Mouse (Mus musculus) lung, adult 2 months (tissue): Measurements from ENCODE around the gene Med18. TPM values are rescaled to one million over a fixed set of nuclear protein-coding genes. Genes with fewer than 3 reads are reported as not detected.
A peak's percentile ranks its signal among the peaks of the same experiment; 100 is the strongest.

Experiments used
- DNase-seq: peaks from one replicate; pipeline ENCODE4 v3.0.0; 2022
- H3K4me1 ChIP-seq: fragments of 200-500 bp; 2 replicates; pipeline ENCODE4 v1.6.1; 2011; ENCODE audit warnings: low read length; ENCODE audit not compliant: control insufficient read depth, insufficient read depth
- H3K4me3 ChIP-seq: fragments of 200-500 bp; replicated peaks from 2 replicates; pipeline ENCODE3; 2011; ENCODE audit warnings: low read depth, mild to moderate bottlenecking, control low read depth, low read length; ENCODE audit errors: extremely low read depth
- CTCF ChIP-seq: fragments of 200-500 bp; IDR thresholded peaks from 2 replicates; pipeline ENCODE4 v1.5.1; 2011; ENCODE audit warnings: mild to moderate bottlenecking, low read length, control low read depth; ENCODE audit not compliant: insufficient read depth
- POLR2A ChIP-seq: fragments of 200-500 bp; IDR thresholded peaks from 2 replicates; pipeline ENCODE4 v1.6.1; 2011; ENCODE audit warnings: low read depth, mild to moderate bottlenecking, control low read depth, low read length, borderline replicate concordance; ENCODE audit errors: extremely low read depth
- WGBS: fragments of 180-500 bp; shearing (Covaris S2); methylation state at CpG from one replicate; pipeline ENCODE4 v1.1.7; 2018; 5-methylcytosine and 5-hydroxymethylcytosine counted together
- polyA plus RNA-seq: library from polyadenylated mRNA; depleted of rRNA; stranded (reverse); fragments of >200 nt; gene quantifications from 2 replicates; pipeline ENCODE4 v1.2.3, GENCODE M21; 2012; rRNA removed

The Med18 gene
- 2.9 and 4.3 TPM in 2 replicates for polyA plus RNA-seq

- DNase-seq, result peak; percentile 92
- WGBS, result under 1% methylated on average over 44 of the region's 44 CpGs
- H3K4me3 ChIP-seq, result peak within 1 kb of the TSS; percentile 90
- no peaks in the 10 kb centered on the region; the same call in 1 of the 2 replicates for H3K4me1 ChIP-seq
- TF ChIP-seq CTCF, result no peak
- TF ChIP-seq POLR2A, result peak; percentile 45; the same call in 1 of the 2 replicates
These were observed at the start of gene Med18 for GRCm38 (mm10) chr4:132463430-132464254. Gene Med18 (minus strand): TSS chr4:132463921.

- DNase-seq, result no peak
- Histone ChIP-seq H3K4me3 (no peak overlapping the region), H3K4me1 (peaks cover 9% of the 10 kb centered on the region)
- WGBS, result 80% methylated on average over 3 of the region's 3 CpGs
- no peak for TF ChIP-seq CTCF
- TF ChIP-seq POLR2A, result no peak
These were observed 48.4 kb upstream of the Med18 start for GRCm38 (mm10) chr4:132512080-132512479.

- DNase-seq, result peak; percentile 97
- H3K4me1 ChIP-seq, result peaks cover 9% of the 10 kb centered on the region
- WGBS, result under 1% methylated on average over 32 of the region's 32 CpGs
- TF ChIP-seq CTCF (no peak), POLR2A (peak; percentile 97)
- H3K4me3 ChIP-seq, result peak within 1 kb of the TSS; percentile 68
These were observed 46.7 kb upstream of the Med18 start, which contains the start of gene Sesn2 for GRCm38 (mm10) chr4:132510352-132510798. Gene Sesn2 (minus strand): TSS chr4:132510501.

- DNase-seq, result peak; percentile 75
- WGBS, result under 1% methylated on average over 51 of the region's 52 CpGs
- peak overlapping the region; percentile 68 for H3K4me3 ChIP-seq
- no peak for TF ChIP-seq CTCF
- 0 out of 2 replicates have a peak, but pooled peaks have one; percentile 6 for TF ChIP-seq POLR2A
- H3K4me1 ChIP-seq, result peaks cover 11% of the 10 kb centered on the region
These were observed 46.0 kb upstream of the Med18 start for GRCm38 (mm10) chr4:132509621-132510296.

GRCm38 (mm10) chr4:132507210-132507609 lies 43.5 kb upstream of the Med18 start:
- DNase-seq, result peak; percentile 44
- WGBS, result 72% methylated on average over 2 of the region's 2 CpGs
- no peak overlapping the region for H3K4me3 ChIP-seq
- H3K4me1 ChIP-seq, result peaks cover 4% of the 10 kb centered on the region
- no peak for TF ChIP-seq POLR2A
- no peak for TF ChIP-seq CTCF

GRCm38 (mm10) chr4:132506250-132506649 lies 42.5 kb upstream of the Med18 start:
- DNase-seq, result no peak
- 83% methylated on average over 6 of the region's 6 CpGs for WGBS

GRCm38 (mm10) chr4:132505800-132506199 lies 42.1 kb upstream of the Med18 start:
- DNase-seq, result no peak
- Histone ChIP-seq H3K4me1 (peaks cover 4% of the 10 kb centered on the region), H3K4me3 (no peak overlapping the region)
- TF ChIP-seq CTCF (no peak), POLR2A (no peak)
- WGBS, result 66% methylated on average over 10 of the region's 10 CpGs

More at GRCm38 (mm10) chr4:132506250-132506649, 42.5 kb upstream of the Med18 start:
- Histone ChIP-seq H3K4me1 (peaks cover 4% of the 10 kb centered on the region), H3K4me3 (no peak overlapping the region)
- TF ChIP-seq POLR2A (no peak), CTCF (no peak)

GRCm38 (mm10) chr4:132505034-132505738 lies 41.5 kb upstream of the Med18 start:
- TF ChIP-seq CTCF (no peak), POLR2A (no peak)
- Histone ChIP-seq H3K4me3 (no peak overlapping the region), H3K4me1 (peaks cover 2% of the 10 kb centered on the region; the same call in 1 of the 2 replicates)
- no peak for DNase-seq
- WGBS, result 58% methylated on average over 6 of the region's 6 CpGs

GRCm38 (mm10) chr4:132503344-132503743 lies 39.6 kb upstream of the Med18 start:
- Histone ChIP-seq H3K4me1 (peaks cover 2% of the 10 kb centered on the region; the same call in 1 of the 2 replicates), H3K4me3 (no peak overlapping the region)
- no peak for TF ChIP-seq CTCF
- TF ChIP-seq POLR2A, result no peak
- 71% methylated on average over 11 of the region's 11 CpGs for WGBS
- no peak for DNase-seq
